ENCODE assay signal across 18 mouse cellular contexts in genomic region chr6:118046924-118047323, GRCm38 (mm10). TPM values are rescaled to one million over a fixed set of nuclear protein-coding genes. Genes with fewer than 3 reads are reported as not detected.
"Had no signal": no experiment of that assay in that cellular context is flagged by ENCODE, and none has a peak within 500 bp of the region (broad histone marks: within the 10 kb centered on the region; RNA-seq: fewer than 3 reads in every experiment).

No protein-coding gene starts in this region.

- H3K27me3 ChIP-seq: limb, embryonic 15.5 days; liver, embryonic 12.5 days; neural tube, embryonic 15.5 days; stomach, embryonic 15.5 days had no signal

- H3K36me3 ChIP-seq: limb, embryonic 15.5 days; liver, embryonic 12.5 days; midbrain, embryonic 10.5 days; neural tube, embryonic 15.5 days; stomach, embryonic 15.5 days had no signal

- H3K4me1 ChIP-seq: liver, embryonic 12.5 days; neural tube, embryonic 15.5 days; stomach, embryonic 15.5 days had no signal

- H3K4me2 ChIP-seq: limb, embryonic 15.5 days; liver, embryonic 12.5 days; lung, embryonic 14.5 days; neural tube, embryonic 15.5 days; stomach, embryonic 15.5 days had no signal

- H3K4me3 ChIP-seq: limb, embryonic 15.5 days; liver, embryonic 12.5 days; midbrain, embryonic 10.5 days; myocyte; neural tube, embryonic 15.5 days; stomach, embryonic 15.5 days had no signal

- H3K27ac ChIP-seq: kidney, postnatal 0 days; limb, embryonic 15.5 days; liver, embryonic 12.5 days; midbrain, embryonic 10.5 days; neural tube, embryonic 15.5 days; stomach, embryonic 15.5 days had no signal

- H3K9ac ChIP-seq: limb, embryonic 15.5 days; liver, embryonic 12.5 days; lung, embryonic 14.5 days; neural tube, embryonic 15.5 days; stomach, embryonic 15.5 days had no signal

- ATAC-seq: liver, embryonic 12.5 days had no signal

- H3K9me3 ChIP-seq: limb, embryonic 15.5 days; liver, embryonic 12.5 days; midbrain, embryonic 10.5 days; stomach, embryonic 15.5 days had no signal

- DNase-seq: kidney, adult 11 months; kidney, adult 9 months; kidney, postnatal 36 days; lung, embryonic 14.5 days; lung, postnatal 4 days; retina, postnatal 1 day; right cerebral cortex, postnatal 4 days; spleen, adult 18-20 months; thymus, adult 2 months; thymus, postnatal 25 days had no signal

RNA-seq across cellular contexts. Expression of gene Rasgef1a, which starts 35.7 kb away (rescaled TPM):
- polyA plus RNA-seq: limb, embryonic 11.5 days; liver, embryonic 12.5 days had no signal
